Mouse (Mus musculus): ENCODE data around the gene Son.

Gene Son

GRCm38 (mm10) chr16:91647461-91648219, at the start of gene Son:
TSS of gene Son (plus strand) at chr16:91647506.
- in situ Hi-C loops (cut with MboI, MseI) = no loop called here

GRCm38 (mm10) chr16:91597672-91598010, 49.7 kb upstream of the Son start, which contains the start of gene Tmem50b:
TSS of gene Tmem50b (minus strand) at chr16:91597800.
- in situ Hi-C loops (cut with MboI, MseI) = loop anchor here (10.0 kb wide), 1 partner anchor 1167 kb away; no protein-coding TSS in a partner anchor

- in situ Hi-C loops (cut with MboI, MseI) = loop anchor here (10.0 kb wide), 1 partner anchor 1166 kb away; no protein-coding TSS in a partner anchor
Observed at GRCm38 (mm10) chr16:91599242-91599641, 48.1 kb upstream of the Son start.

GRCm38 (mm10) chr16:91601081-91601480, 46.2 kb upstream of the Son start:
- in situ Hi-C loops (cut with MboI, MseI) = no loop called here

- in situ Hi-C loops (cut with MboI, MseI) = no loop called here
Observed at GRCm38 (mm10) chr16:91601693-91602092, 45.6 kb upstream of the Son start.

GRCm38 (mm10) chr16:91605156-91605555, 42.1 kb upstream of the Son start:
- in situ Hi-C loops (cut with MboI, MseI) = no loop called here

- in situ Hi-C loops (cut with MboI, MseI) = no loop called here
Observed at GRCm38 (mm10) chr16:91606958-91607357, 40.3 kb upstream of the Son start.

GRCm38 (mm10) chr16:91609501-91610245, 37.6 kb upstream of the Son start:
- in situ Hi-C loops (cut with MboI, MseI) = no loop called here

GRCm38 (mm10) chr16:91611248-91611647, 36.1 kb upstream of the Son start:
- in situ Hi-C loops (cut with MboI, MseI) = no loop called here

- in situ Hi-C loops (cut with MboI, MseI) = no loop called here
Observed at GRCm38 (mm10) chr16:91612525-91612924, 34.8 kb upstream of the Son start.

- in situ Hi-C loops (cut with MboI, MseI) = no loop called here
Observed at GRCm38 (mm10) chr16:91614552-91614951, 32.8 kb upstream of the Son start.

- in situ Hi-C loops (cut with MboI, MseI) = no loop called here
Observed at GRCm38 (mm10) chr16:91618511-91619501, 28.5 kb upstream of the Son start, which contains the start of gene Dnajc28. TSS of gene Dnajc28 (minus strand) at chr16:91619026.

GRCm38 (mm10) chr16:91620185-91620584, 27.1 kb upstream of the Son start:
- in situ Hi-C loops (cut with MboI, MseI) = no loop called here

- in situ Hi-C loops (cut with MboI, MseI) = no loop called here
Observed at GRCm38 (mm10) chr16:91620991-91621390, 26.3 kb upstream of the Son start.

- in situ Hi-C loops (cut with MboI, MseI) = no loop called here
Observed at GRCm38 (mm10) chr16:91623074-91623473, 24.2 kb upstream of the Son start.

- in situ Hi-C loops (cut with MboI, MseI) = no loop called here
Observed at GRCm38 (mm10) chr16:91627831-91628230, 19.5 kb upstream of the Son start.

- in situ Hi-C loops (cut with MboI, MseI) = no loop called here
Observed at GRCm38 (mm10) chr16:91628673-91629072, 18.6 kb upstream of the Son start.

GRCm38 (mm10) chr16:91629749-91630148, 17.6 kb upstream of the Son start:
- in situ Hi-C loops (cut with MboI, MseI) = no loop called here

GRCm38 (mm10) chr16:91630584-91630983, 16.7 kb upstream of the Son start:
- in situ Hi-C loops (cut with MboI, MseI) = no loop called here

- in situ Hi-C loops (cut with MboI, MseI) = no loop called here
Observed at GRCm38 (mm10) chr16:91632439-91632838, 14.9 kb upstream of the Son start.

- in situ Hi-C loops (cut with MboI, MseI) = no loop called here
Observed at GRCm38 (mm10) chr16:91632940-91633339, 14.4 kb upstream of the Son start.

GRCm38 (mm10) chr16:91633641-91634040, 13.7 kb upstream of the Son start:
- in situ Hi-C loops (cut with MboI, MseI) = no loop called here

All from T-helper 1 cell (primary cell).